Mouse (Mus musculus): ENCODE results near the gene Glp1r. TPM values are rescaled to one million over a fixed set of nuclear protein-coding genes. Genes with fewer than 3 reads are reported as not detected.

The Glp1r gene
- polyA plus RNA-seq, 1 experiment from 2014 or later = 0.49 TPM

- Histone ChIP-seq H3K4me3 (ENCODE audit: low read length) (no peak overlapping the region), H3K4me2 (ENCODE audit: low read depth, low read length) (no peak overlapping the region), H3K9ac (ENCODE audit: low read length) (no peak overlapping the region), H3K9me3 (replicated peaks; ENCODE audit: control insufficient read depth, low read length) (0 out of 2 replicates have a peak, but pooled peaks cover 6% of the 10 kb centered on the region), H3K27me3 (ENCODE audit: control insufficient read depth, insufficient read depth, low read length) (peaks cover 30% of the 10 kb centered on the region), H3K27ac (ENCODE audit: low read length) (no peak overlapping the region), H3K4me1 (ENCODE audit: control insufficient read depth, insufficient read depth, low read length) (peaks cover 4% of the 10 kb centered on the region; the same call in 1 of the 2 replicates), H3K36me3 (ENCODE audit: control insufficient read depth, insufficient read depth) (no peaks in the 10 kb centered on the region)
- no peak for ATAC-seq (replicated peaks; ENCODE audit: extremely low read depth, insufficient read depth, low FRiP score)
- 3% methylated on average over 2 of the region's 2 CpGs for WGBS
Observed at GRCm38 (mm10) chr17:30897075-30897474, 4.5 kb upstream of the Glp1r start.

GRCm38 (mm10) chr17:30904096-30904495, 2.5 kb downstream of the Glp1r start:
- Histone ChIP-seq H3K4me1 (ENCODE audit: control insufficient read depth, insufficient read depth, low read length) (peaks cover 4% of the 10 kb centered on the region; the same call in 1 of the 2 replicates), H3K9ac (ENCODE audit: low read length) (no peak overlapping the region), H3K9me3 (replicated peaks; ENCODE audit: control insufficient read depth, low read length) (0 out of 2 replicates have a peak, but pooled peaks cover 3% of the 10 kb centered on the region), H3K4me3 (ENCODE audit: low read length) (no peak overlapping the region), H3K27ac (ENCODE audit: low read length) (no peak overlapping the region), H3K36me3 (ENCODE audit: control insufficient read depth, insufficient read depth) (no peaks in the 10 kb centered on the region), H3K27me3 (ENCODE audit: control insufficient read depth, insufficient read depth, low read length) (peaks cover 37% of the 10 kb centered on the region), H3K4me2 (ENCODE audit: low read depth, low read length) (no peak overlapping the region)
- no peak for ATAC-seq (replicated peaks; ENCODE audit: extremely low read depth, insufficient read depth, low FRiP score)
- WGBS = 59% methylated on average over 2 of the region's 2 CpGs

GRCm38 (mm10) chr17:30907577-30907976, 6.0 kb downstream of the Glp1r start:
- ATAC-seq (replicated peaks; ENCODE audit: extremely low read depth, insufficient read depth, low FRiP score) = no peak
- Histone ChIP-seq H3K4me1 (ENCODE audit: control insufficient read depth, insufficient read depth, low read length) (no peaks in the 10 kb centered on the region), H3K27ac (ENCODE audit: low read length) (no peak overlapping the region), H3K4me3 (ENCODE audit: low read length) (no peak overlapping the region), H3K9me3 (replicated peaks; ENCODE audit: control insufficient read depth, low read length) (no peaks in the 10 kb centered on the region), H3K27me3 (ENCODE audit: control insufficient read depth, insufficient read depth, low read length) (peaks cover 9% of the 10 kb centered on the region), H3K36me3 (ENCODE audit: control insufficient read depth, insufficient read depth) (no peaks in the 10 kb centered on the region), H3K4me2 (ENCODE audit: low read depth, low read length) (no peak overlapping the region), H3K9ac (ENCODE audit: low read length) (no peak overlapping the region)
- WGBS = 36% methylated on average over 4 of the region's 4 CpGs

DNA sequence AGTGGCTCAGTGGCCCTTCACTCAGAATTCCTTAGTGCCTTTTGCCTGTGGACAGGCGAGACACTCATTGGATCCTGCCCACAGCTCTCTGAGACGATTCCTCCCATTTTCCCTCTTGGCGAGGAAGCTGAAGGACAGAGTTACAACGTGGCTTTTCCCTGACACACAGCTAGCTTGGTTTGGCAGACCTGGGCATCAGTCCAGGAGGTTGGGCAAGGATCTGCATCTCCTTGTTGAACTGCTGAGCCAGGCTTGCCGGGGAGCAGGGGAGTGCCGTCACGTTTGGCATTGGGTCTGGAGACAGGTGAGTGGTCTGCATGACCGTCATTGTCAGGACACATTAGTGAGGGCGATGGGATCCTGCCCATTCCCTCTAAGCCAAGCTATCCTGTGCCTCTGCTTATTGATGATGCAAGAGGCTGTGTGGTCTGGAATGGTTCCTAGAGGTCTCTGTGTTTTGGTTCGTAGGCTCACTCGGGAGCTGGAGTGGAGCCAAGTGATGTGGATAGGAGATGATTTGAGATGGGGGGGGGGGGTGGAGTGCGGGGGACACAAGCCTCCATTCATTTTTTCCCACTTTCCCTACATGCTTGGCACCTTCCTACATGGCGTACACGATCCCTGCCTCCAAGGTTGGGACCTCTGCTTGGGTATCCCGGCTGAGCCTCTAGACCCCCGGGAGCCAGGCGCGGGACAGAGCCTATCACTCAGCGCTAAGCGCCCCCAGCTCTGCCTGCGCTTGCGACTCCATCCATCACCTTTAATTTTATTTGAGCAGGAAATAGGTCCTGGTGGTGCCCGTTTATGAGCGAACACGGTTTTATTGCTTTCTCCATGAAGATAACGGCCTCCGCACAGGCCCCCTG, 9.5 kb downstream of the Glp1r start:
- H3K27ac ChIP-seq (ENCODE audit: low read length) = no peak overlapping the region
- peaks cover 5% of the 10 kb centered on the region for H3K27me3 ChIP-seq (ENCODE audit: control insufficient read depth, insufficient read depth, low read length)
- H3K9ac ChIP-seq (ENCODE audit: low read length) = no peak overlapping the region
- H3K4me2 ChIP-seq (ENCODE audit: low read depth, low read length) = no peak overlapping the region
- ATAC-seq (replicated peaks; ENCODE audit: extremely low read depth, insufficient read depth, low FRiP score) = no peak
- H3K4me3 ChIP-seq (ENCODE audit: low read length) = no peak overlapping the region
- 63% methylated on average over 27 of the region's 27 CpGs for WGBS
- no peaks in the 10 kb centered on the region for H3K9me3 ChIP-seq (replicated peaks; ENCODE audit: control insufficient read depth, low read length)
- no peaks in the 10 kb centered on the region for H3K36me3 ChIP-seq (ENCODE audit: control insufficient read depth, insufficient read depth)
- H3K4me1 ChIP-seq (ENCODE audit: control insufficient read depth, insufficient read depth, low read length) = no peaks in the 10 kb centered on the region

DNA sequence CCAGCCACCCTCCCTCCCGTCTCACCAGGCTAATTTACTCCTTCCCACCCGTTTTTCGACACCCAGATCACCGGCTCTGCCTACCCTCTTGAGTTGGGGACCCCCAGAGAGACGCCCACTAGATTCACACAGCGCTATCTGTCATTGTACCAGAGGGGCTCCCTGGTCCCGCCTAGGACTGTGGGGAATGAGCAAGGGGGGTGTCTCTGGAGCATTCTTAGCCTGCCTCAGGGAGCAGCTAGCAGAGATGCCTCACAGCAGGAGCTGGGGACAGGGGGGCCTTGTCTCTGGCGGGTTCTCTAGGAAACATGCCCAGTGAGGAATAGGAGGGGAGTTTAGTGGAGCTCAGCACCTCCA, 10.1 kb downstream of the Glp1r start:
- Histone ChIP-seq H3K27ac (ENCODE audit: low read length) (no peak overlapping the region), H3K4me2 (ENCODE audit: low read depth, low read length) (no peak overlapping the region)
- WGBS = 43% methylated on average over 8 of the region's 8 CpGs

DNA sequence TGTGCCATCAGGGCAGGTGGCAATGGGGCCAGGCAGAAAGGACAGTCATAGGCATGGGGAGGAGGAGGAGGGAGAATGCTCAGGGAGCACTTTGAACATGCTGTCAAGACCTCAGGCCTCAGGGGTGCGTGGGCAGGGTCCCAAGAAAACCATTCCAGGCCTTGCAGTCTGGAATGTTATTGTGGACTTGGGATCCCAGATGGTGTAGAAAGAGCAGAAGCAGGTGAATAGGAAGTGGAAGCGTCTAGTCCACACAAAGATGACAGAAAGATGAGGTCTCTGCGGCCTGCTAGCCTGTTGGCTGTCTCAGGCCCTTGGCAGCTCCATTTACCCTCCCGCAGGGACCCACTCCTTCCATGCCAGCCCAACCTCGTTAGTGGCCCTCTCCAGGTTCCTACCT, 10.9 kb downstream of the Glp1r start:
- Histone ChIP-seq H3K4me3 (ENCODE audit: low read length) (no peak overlapping the region), H3K27me3 (ENCODE audit: control insufficient read depth, insufficient read depth, low read length) (peaks cover 5% of the 10 kb centered on the region), H3K4me1 (ENCODE audit: control insufficient read depth, insufficient read depth, low read length) (no peaks in the 10 kb centered on the region), H3K4me2 (ENCODE audit: low read depth, low read length) (no peak overlapping the region), H3K36me3 (ENCODE audit: control insufficient read depth, insufficient read depth) (no peaks in the 10 kb centered on the region), H3K9ac (ENCODE audit: low read length) (no peak overlapping the region), H3K9me3 (replicated peaks; ENCODE audit: control insufficient read depth, low read length) (no peaks in the 10 kb centered on the region), H3K27ac (ENCODE audit: low read length) (no peak overlapping the region)
- 68% methylated on average over 5 of the region's 5 CpGs for WGBS
- ATAC-seq (replicated peaks; ENCODE audit: extremely low read depth, insufficient read depth, low FRiP score) = no peak

More for the DNA sequence above, 10.1 kb downstream of the Glp1r start:
- H3K4me3 ChIP-seq (ENCODE audit: low read length) = no peak overlapping the region
- peaks cover 5% of the 10 kb centered on the region for H3K27me3 ChIP-seq (ENCODE audit: control insufficient read depth, insufficient read depth, low read length)
- H3K9me3 ChIP-seq (replicated peaks; ENCODE audit: control insufficient read depth, low read length) = no peaks in the 10 kb centered on the region
- ATAC-seq (replicated peaks; ENCODE audit: extremely low read depth, insufficient read depth, low FRiP score) = no peak
- no peak overlapping the region for H3K9ac ChIP-seq (ENCODE audit: low read length)
- H3K36me3 ChIP-seq (ENCODE audit: control insufficient read depth, insufficient read depth) = no peaks in the 10 kb centered on the region
- H3K4me1 ChIP-seq (ENCODE audit: control insufficient read depth, insufficient read depth, low read length) = no peaks in the 10 kb centered on the region

DNA sequence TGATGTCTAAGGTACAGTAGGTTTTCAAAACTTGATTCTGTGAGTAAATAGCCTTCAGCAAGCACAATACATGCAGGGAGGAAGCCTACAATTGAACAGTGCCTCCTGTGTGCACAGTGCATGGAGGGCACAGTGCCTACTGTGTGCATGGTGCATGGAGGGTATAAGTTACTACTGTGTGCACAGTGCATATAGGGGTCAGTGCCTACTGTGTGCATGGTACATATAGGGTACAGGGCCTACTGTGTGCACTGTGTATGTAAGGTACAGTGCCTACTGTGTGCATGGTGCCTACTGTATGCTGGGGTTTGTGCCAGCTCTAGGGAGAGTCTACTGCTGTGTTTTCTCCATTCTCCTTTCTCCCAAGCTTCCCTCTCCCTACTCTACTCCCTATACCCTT, 12.6 kb downstream of the Glp1r start:
- Histone ChIP-seq H3K4me1 (ENCODE audit: control insufficient read depth, insufficient read depth, low read length) (no peaks in the 10 kb centered on the region), H3K36me3 (ENCODE audit: control insufficient read depth, insufficient read depth) (no peaks in the 10 kb centered on the region), H3K27me3 (ENCODE audit: control insufficient read depth, insufficient read depth, low read length) (peaks cover 5% of the 10 kb centered on the region), H3K4me3 (ENCODE audit: low read length) (no peak overlapping the region), H3K27ac (ENCODE audit: low read length) (no peak overlapping the region), H3K4me2 (ENCODE audit: low read depth, low read length) (no peak overlapping the region), H3K9ac (ENCODE audit: low read length) (no peak overlapping the region), H3K9me3 (replicated peaks; ENCODE audit: control insufficient read depth, low read length) (no peaks in the 10 kb centered on the region)
- no peak for ATAC-seq (replicated peaks; ENCODE audit: extremely low read depth, insufficient read depth, low FRiP score)

GRCm38 (mm10) chr17:30923566-30923965, 21.9 kb downstream of the Glp1r start:
- Histone ChIP-seq H3K27me3 (ENCODE audit: control insufficient read depth, insufficient read depth, low read length) (no peaks in the 10 kb centered on the region), H3K4me2 (ENCODE audit: low read depth, low read length) (no peak overlapping the region), H3K9ac (ENCODE audit: low read length) (no peak overlapping the region), H3K4me1 (ENCODE audit: control insufficient read depth, insufficient read depth, low read length) (no peaks in the 10 kb centered on the region), H3K9me3 (replicated peaks; ENCODE audit: control insufficient read depth, low read length) (no peaks in the 10 kb centered on the region), H3K27ac (ENCODE audit: low read length) (no peak overlapping the region), H3K4me3 (ENCODE audit: low read length) (no peak overlapping the region), H3K36me3 (ENCODE audit: control insufficient read depth, insufficient read depth) (no peaks in the 10 kb centered on the region)
- WGBS = 43% methylated on average over 4 of the region's 4 CpGs
- no peak for ATAC-seq (replicated peaks; ENCODE audit: extremely low read depth, insufficient read depth, low FRiP score)

DNA sequence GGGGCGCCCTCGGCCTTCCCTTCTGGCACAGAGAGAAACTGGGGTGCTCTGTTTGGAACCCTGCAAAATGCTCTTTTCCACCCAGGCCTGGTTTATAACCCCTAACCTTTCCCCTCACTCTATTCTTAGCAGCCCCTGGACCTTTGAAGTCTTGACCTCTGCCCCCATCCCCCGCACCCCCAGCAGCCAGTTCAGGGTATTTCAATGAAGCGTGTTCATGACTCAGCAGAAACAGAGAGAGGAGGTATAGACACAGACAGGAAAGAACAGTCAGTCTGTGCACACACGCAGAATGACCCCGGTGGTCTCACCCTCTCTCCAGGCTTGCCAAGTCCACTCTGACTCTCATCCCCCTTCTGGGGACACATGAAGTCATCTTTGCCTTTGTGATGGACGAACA, 29.2 kb downstream of the Glp1r start:
- Histone ChIP-seq H3K27ac (ENCODE audit: low read length) (no peak overlapping the region), H3K4me2 (ENCODE audit: low read depth, low read length) (no peak overlapping the region), H3K4me1 (ENCODE audit: control insufficient read depth, insufficient read depth, low read length) (no peaks in the 10 kb centered on the region), H3K36me3 (ENCODE audit: control insufficient read depth, insufficient read depth) (no peaks in the 10 kb centered on the region), H3K9ac (ENCODE audit: low read length) (no peak overlapping the region), H3K4me3 (ENCODE audit: low read length) (no peak overlapping the region), H3K9me3 (replicated peaks; ENCODE audit: control insufficient read depth, low read length) (no peaks in the 10 kb centered on the region), H3K27me3 (ENCODE audit: control insufficient read depth, insufficient read depth, low read length) (no peaks in the 10 kb centered on the region)
- WGBS = 84% methylated on average over 7 of the region's 7 CpGs
- ATAC-seq (replicated peaks; ENCODE audit: extremely low read depth, insufficient read depth, low FRiP score) = no peak
